Mouse (Mus musculus): ENCODE results near the gene Thrb.

Gene Thrb

DNA sequence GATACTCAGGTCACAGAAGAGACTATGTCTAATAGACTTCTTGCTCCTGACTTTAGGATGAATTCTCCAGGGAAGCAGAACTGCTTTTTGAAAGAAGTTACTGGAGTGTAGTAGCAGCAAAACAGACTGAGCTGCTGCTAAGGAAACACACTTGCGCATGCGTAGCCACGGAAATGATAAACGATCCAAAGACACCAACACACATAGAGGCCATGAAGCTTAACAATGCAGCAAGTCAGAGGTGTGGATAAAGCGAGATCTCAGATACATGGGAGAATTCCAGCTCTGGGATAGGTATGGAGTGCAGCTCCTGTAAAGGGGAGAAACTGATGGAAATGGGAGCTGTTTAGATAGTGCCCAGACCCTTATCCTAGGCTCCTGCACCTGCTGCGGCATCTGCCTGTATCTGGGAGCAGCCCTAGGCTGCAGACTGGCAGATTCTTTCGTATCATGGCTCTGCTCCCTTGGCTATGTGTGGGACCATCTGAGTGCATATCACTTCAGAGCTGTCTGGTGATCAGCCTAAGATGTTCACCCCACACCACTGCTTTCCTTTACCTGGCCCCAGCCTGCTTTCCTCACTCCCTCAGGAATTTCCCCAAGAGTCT lies 53.3 kb downstream of the Thrb start:
- DNase-seq (ENCODE audit: low spot score in 2 of 2): no peak

GRCm38 (mm10) chr14:17719494-17719893 lies 59.4 kb downstream of the Thrb start:
- no peak for DNase-seq (ENCODE audit: low spot score in 2 of 2)

DNA sequence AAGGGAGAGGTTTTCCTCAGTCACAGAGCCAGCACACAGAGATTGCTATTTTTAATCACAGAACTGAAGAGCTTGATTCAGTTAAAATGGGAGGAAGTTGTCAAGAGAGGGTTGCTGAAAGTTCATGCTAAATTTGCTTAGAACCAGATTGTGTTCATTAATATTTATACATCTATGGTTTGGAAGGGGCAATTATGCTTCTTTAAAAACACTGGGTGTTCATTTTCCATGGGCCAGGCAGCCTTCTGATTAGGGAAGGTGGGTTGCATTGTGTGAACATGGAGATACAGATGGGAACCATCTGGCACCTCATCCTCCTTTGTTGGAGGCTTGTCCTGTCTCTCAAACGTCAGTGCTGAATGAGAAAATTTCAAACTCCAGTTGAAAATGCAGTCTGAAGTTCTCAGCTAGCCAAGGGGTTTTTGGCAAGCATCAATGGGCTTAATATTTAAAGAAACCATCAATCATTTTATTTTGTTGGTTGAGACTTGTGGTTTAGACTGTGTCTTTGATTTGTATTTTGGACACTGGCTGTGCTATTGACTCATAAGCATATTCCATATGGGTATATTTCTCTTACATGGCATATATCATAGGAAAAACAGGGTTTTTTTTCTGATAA lies 62.9 kb downstream of the Thrb start:
- no peak for DNase-seq (ENCODE audit: low spot score in 2 of 2)

GRCm38 (mm10) chr14:17724577-17724976 lies 64.5 kb downstream of the Thrb start:
- no peak for DNase-seq (ENCODE audit: low spot score in 2 of 2)

DNA sequence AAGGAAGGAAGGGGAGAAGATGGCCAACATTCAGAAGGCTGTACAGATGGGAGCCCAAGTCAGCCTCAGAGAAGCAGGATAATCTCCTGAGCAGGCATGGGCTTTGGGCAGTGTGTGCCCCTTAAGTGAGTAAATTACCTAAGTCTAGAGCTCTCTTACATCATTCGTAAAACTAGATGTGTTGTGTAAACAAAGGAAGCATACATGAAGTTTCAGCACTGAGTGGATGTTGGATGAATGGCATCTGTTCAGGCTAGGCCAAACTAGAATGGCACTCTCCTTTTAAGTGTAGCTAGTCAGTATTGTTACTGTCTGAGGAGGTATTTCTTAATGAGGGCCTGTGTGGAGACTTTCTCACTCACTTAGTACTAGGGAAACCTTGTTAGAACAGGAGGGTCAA lies 66.8 kb downstream of the Thrb start:
- DNase-seq (ENCODE audit: low spot score in 2 of 2): no peak

GRCm38 (mm10) chr14:17727878-17728277 lies 67.8 kb downstream of the Thrb start:
- no peak for DNase-seq (ENCODE audit: low spot score in 2 of 2)

DNA sequence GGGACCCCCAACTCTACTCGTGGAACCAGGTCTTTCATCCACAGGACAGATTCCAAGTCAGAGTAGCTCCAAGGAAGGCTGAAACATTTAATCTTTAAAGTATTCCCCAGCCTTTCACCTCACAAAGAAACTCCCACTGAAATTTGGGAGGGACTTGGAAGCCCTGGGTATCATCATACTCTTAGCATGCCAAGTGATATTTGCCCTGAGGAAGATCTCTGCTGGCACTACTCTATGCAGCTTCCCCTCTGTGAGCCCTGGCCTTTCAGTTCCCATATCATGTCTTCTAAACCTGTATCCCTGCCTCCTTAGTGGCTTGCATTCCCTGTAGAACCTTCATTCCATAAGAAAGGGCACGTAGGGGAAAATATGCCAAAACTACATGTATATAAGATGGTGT lies 68.8 kb downstream of the Thrb start:
- no peak for DNase-seq (ENCODE audit: low spot score in 2 of 2)

DNA sequence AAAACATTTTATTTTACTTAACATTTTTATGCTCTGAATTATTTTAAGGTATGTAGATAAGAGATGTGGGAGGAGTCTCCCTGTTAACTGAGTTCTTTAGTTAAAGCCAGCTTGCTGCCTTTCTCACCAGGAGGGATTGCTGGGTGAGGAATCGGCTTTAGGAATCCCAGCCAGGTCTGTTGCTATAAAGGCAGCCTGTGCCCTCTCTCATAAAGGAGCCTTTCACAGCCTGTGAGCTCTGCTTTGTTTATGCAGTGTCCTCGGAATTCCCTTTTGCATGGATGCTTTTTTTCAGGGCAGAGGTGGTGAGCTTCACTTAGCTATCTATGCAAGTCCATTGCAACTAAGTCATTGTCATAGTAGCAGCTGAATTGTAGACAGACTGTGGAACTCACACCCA lies 71.0 kb downstream of the Thrb start:
- DNase-seq (ENCODE audit: low spot score in 2 of 2): no peak

DNA sequence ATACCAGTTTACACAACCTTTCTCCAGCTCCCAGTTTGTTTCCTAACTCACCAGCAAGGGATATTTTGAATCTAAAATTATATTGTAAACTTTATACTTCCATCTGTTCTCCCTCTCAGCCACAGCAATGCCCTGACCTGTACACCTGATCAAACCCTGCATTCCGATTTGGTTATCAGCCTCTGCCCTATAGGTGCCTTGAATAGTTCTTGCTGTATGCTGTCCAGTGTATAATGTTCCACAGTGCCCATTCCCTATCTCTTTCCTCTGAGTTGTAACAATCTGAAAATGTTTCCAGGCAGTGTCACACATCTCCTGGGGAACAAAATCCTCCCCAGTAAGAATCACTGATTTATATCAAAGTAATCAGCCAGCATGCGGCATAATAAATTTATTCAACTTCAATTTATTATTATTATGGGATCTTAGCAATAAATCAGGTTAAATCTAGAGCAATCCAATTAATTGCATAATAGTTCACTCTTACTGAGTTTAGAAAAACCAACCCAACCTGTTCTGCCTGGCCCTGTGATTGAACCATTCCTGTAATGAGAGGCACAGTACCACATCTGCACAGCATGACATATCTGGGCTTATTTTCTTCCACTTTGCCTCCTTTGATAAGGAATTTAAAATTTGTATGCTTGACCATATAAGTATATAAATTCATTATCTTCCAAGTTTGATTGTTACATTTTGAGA lies 73.2 kb downstream of the Thrb start:
- no peak for DNase-seq (ENCODE audit: low spot score in 2 of 2)

DNA sequence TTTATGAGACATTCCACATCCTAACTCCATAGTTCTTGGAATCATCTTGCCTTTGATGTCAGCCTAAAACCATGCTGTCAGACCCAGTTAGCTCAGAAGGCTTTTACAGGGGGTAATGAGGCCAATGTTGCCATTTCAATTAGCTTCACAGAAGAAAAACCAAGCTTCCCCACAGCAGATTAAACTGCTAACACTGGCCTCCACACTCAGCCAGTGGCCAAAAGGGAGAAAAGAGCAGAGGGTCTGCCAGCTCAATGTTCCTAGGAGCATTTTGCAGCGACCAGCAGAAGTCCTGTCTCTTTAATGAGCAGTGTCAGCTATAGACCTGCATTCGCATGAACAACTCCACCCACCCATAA lies 73.7 kb downstream of the Thrb start:
- DNase-seq (ENCODE audit: low spot score in 2 of 2): no peak

GRCm38 (mm10) chr14:17735440-17735839 lies 75.4 kb downstream of the Thrb start:
- no peak for DNase-seq (ENCODE audit: low spot score in 2 of 2)

- DNase-seq (ENCODE audit: low spot score in 2 of 2): no peak
Observed at GRCm38 (mm10) chr14:17740903-17741302, 80.8 kb downstream of the Thrb start.

GRCm38 (mm10) chr14:17742264-17742663 lies 82.2 kb downstream of the Thrb start:
- no peak for DNase-seq (ENCODE audit: low spot score in 2 of 2)

GRCm38 (mm10) chr14:17742902-17743712 lies 83.0 kb downstream of the Thrb start:
- no peak for DNase-seq (ENCODE audit: low spot score in 2 of 2)

GRCm38 (mm10) chr14:17743713-17744158 lies 83.7 kb downstream of the Thrb start:
- DNase-seq (ENCODE audit: low spot score in 2 of 2): no peak

- no peak for DNase-seq (ENCODE audit: low spot score in 2 of 2)
Observed at GRCm38 (mm10) chr14:17747922-17748321, 87.9 kb downstream of the Thrb start.

DNA sequence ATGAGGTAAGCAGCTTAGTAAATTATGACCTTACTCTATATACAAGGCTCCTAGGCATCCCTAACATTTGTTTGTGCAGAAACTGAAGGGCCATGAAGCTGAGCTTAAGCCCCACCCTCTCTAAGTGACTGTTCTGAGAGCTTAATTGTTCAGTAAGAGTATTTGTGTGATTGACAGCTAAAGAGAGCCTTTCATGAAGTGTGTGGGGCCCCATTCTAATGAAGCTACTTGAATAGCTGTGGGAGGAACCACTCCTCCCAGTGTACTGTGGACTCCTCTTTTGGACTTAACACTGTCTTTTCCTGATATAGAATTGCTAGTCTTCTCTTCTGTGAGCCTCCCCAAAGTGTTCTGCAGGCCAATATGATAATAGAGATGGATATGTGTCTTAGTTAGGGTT lies 88.9 kb downstream of the Thrb start:
- DNase-seq (ENCODE audit: low spot score in 2 of 2): no peak

GRCm38 (mm10) chr14:17751911-17752310 lies 91.8 kb downstream of the Thrb start:
- DNase-seq (ENCODE audit: low spot score in 2 of 2): no peak

DNA sequence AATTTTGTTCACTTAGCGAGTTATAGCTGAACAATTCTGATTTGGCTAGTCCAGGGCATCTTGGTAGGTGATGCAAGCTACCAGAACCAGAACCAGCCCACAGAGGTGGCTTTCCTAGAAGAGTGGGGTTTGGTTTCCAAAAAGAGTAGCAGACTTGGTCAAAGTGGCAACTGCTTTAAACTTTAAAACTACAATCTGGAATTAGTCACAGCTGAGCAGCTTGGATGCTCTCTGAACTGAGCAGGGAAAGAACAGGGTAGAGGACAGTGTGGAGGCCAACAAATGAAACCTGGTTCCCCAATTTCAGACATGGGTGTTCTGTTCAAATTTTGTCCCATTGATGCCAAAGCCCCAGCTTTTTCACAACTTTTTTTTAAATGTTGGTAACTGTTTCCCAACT lies 93.4 kb downstream of the Thrb start:
- no peak for DNase-seq (ENCODE audit: low spot score in 2 of 2)

DNA sequence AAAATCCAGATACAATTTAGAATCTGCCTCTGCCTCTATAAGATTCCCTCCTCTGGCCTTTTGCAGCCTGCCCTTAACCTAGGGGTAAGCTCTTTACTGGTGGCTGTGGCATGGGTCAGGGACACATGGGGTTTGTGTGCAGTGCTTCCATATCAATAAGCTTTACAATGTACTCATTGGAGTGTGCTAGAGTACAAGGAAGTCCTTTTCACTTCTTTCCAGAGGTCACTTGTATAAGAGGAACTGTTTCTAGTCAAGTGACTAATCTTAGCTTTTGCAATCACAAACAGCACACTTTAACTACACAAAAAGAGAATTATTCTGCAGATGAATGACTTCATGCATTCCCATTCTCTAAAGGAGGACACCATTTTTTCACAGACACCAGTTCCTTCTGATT lies 96.7 kb downstream of the Thrb start:
- no peak for DNase-seq (ENCODE audit: low spot score in 2 of 2)

DNA sequence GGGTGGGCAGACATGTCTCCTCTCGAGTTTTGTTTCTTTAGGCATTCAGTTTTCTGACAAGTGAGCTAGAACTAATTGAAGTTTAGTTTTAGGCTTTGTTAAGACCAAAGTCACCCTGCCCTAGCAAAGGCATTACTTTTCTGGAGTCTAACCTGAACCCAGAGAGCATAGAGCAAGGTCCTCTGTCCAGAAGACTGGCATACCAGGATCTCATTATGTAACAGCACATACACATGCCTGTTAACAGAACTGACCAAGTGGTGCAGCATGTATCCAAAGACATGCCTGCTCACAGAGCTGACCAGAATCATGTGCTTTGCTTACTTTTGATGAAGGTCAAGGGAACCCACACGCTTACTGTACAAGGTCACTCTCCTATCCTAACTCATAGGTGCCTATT lies 107.9 kb downstream of the Thrb start:
- no peak for DNase-seq (ENCODE audit: low spot score in 2 of 2)

DNA sequence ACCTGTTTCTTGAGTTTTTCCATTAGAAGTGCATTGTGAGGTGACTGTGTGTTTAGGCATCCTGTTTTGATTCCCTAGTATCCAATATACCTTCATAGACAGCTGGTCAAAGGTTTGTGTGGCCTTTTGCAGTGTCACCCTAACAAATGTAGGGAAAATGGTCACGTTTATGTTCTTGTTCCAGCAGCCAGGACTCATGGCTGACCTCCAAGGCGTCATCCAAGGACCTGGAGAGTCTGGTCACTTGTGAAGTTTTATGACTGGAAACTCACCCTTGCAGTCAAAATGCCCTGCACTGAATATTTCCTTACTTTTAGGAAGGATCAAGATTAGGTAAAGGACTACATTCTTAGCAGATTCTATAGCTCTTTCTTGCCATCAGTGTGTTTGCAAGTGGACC lies 114.3 kb downstream of the Thrb start:
- DNase-seq (ENCODE audit: low spot score in 2 of 2): no peak

GRCm38 (mm10) chr14:17781921-17782320 lies 121.9 kb downstream of the Thrb start:
- DNase-seq (ENCODE audit: low spot score in 2 of 2): no peak

Data from urinary bladder, postnatal 4 days (tissue).